Mouse (Mus musculus): Measurements from ENCODE around the gene Dok4.
A peak's percentile ranks its signal among the peaks of the same experiment; 100 is the strongest.

Dok4 gene

GRCm38 (mm10) chr8:94876197-94876730 is at the start of gene Dok4:
Dok4 (minus strand) TSS chr8:94876330.
- DNase-seq, result peak; percentile 77

- DNase-seq, result no peak
Measured at GRCm38 (mm10) chr8:94923405-94923804, 47.3 kb upstream of the Dok4 start, which contains the start of gene Adgrg5. Adgrg5 (plus strand) TSS chr8:94923694.

- DNase-seq, result no peak
Measured at GRCm38 (mm10) chr8:94922602-94923001, 46.5 kb upstream of the Dok4 start.

- no peak for DNase-seq
Measured at GRCm38 (mm10) chr8:94922176-94922575, 46.0 kb upstream of the Dok4 start.

- no peak for DNase-seq
Measured at GRCm38 (mm10) chr8:94919256-94919655, 43.1 kb upstream of the Dok4 start.

GRCm38 (mm10) chr8:94917851-94918495 is 41.8 kb upstream of the Dok4 start, which contains the start of gene Ccdc102a:
Ccdc102a (minus strand) TSS chr8:94918098.
- no peak for DNase-seq

- DNase-seq, result peak; percentile 85
Measured at GRCm38 (mm10) chr8:94917352-94917751, 41.2 kb upstream of the Dok4 start.

- no peak for DNase-seq
Measured at GRCm38 (mm10) chr8:94916960-94917324, 40.8 kb upstream of the Dok4 start.

- DNase-seq, result no peak
Measured at GRCm38 (mm10) chr8:94916311-94916959, 40.3 kb upstream of the Dok4 start.

GRCm38 (mm10) chr8:94914701-94915101 is 38.6 kb upstream of the Dok4 start:
- DNase-seq, result peak; percentile 30

GRCm38 (mm10) chr8:94914256-94914655 is 38.1 kb upstream of the Dok4 start:
- DNase-seq, result no peak

GRCm38 (mm10) chr8:94913061-94913660 is 37.0 kb upstream of the Dok4 start:
- DNase-seq, result peak; percentile 59

- peak; percentile 74 for DNase-seq
Measured at GRCm38 (mm10) chr8:94908847-94909246, 32.7 kb upstream of the Dok4 start.

GRCm38 (mm10) chr8:94907591-94908300 is 31.6 kb upstream of the Dok4 start:
- no peak for DNase-seq

GRCm38 (mm10) chr8:94904450-94905175 is 28.5 kb upstream of the Dok4 start:
- DNase-seq, result peak; percentile 69

GRCm38 (mm10) chr8:94903709-94904108 is 27.6 kb upstream of the Dok4 start:
- DNase-seq, result no peak

GRCm38 (mm10) chr8:94901031-94901430 is 24.9 kb upstream of the Dok4 start:
- no peak for DNase-seq

GRCm38 (mm10) chr8:94900617-94901016 is 24.5 kb upstream of the Dok4 start:
- no peak for DNase-seq

- DNase-seq, result no peak
Measured at GRCm38 (mm10) chr8:94899262-94899661, 23.1 kb upstream of the Dok4 start.

- no peak for DNase-seq
Measured at GRCm38 (mm10) chr8:94892917-94893316, 16.8 kb upstream of the Dok4 start.

- no peak for DNase-seq
Measured at GRCm38 (mm10) chr8:94888383-94889036, 12.4 kb upstream of the Dok4 start.

- no peak for DNase-seq
Measured at GRCm38 (mm10) chr8:94880742-94881141, 4.6 kb upstream of the Dok4 start.

Measured in right cerebral cortex, postnatal 14 days (tissue).